Mouse (Mus musculus) liver, embryonic 13.5 days (tissue): Measurements from ENCODE around the gene Nsrp1. TPM values are rescaled to one million over a fixed set of nuclear protein-coding genes. Genes with fewer than 3 reads are reported as not detected.
A peak's percentile ranks its signal among the peaks of the same experiment; 100 is the strongest.

ENCODE experiments used
- ATAC-seq: fragments of 200-750 bp; cut with Nextera tagmentation; 2 replicates; pipeline ENCODE4 v1.8.0; 2017; ENCODE audit warnings: low read depth, mild to moderate bottlenecking, moderate number of reproducible peaks, moderate library complexity
- DNase-seq: peaks from one replicate; pipeline ENCODE4 v3.0.0; 2022
- H3K27ac ChIP-seq: fragments of 300-500 bp; sonication (generic); 2 replicates; pipeline ENCODE4 v1.5.1; 2015; ENCODE audit warnings: moderate library complexity, mild to moderate bottlenecking, inconsistent platforms
- H3K27me3 ChIP-seq: fragments of 300-500 bp; sonication (generic); 2 replicates; pipeline ENCODE4 v1.6.1; 2015; ENCODE audit warnings: mild to moderate bottlenecking, inconsistent platforms
- H3K36me3 ChIP-seq: fragments of 300-500 bp; sonication (generic); 2 replicates; pipeline ENCODE4 v1.6.1; 2015; ENCODE audit warnings: mild to moderate bottlenecking, inconsistent platforms
- H3K4me1 ChIP-seq: fragments of 300-500 bp; sonication (generic); replicated peaks from 2 replicates; pipeline ENCODE4 v1.6.1; 2015; ENCODE audit warnings: inconsistent platforms
- H3K4me2 ChIP-seq: fragments of 300-500 bp; sonication (generic); 2 replicates; pipeline ENCODE4 v1.6.1; 2015; ENCODE audit warnings: inconsistent platforms, mild to moderate bottlenecking, moderate library complexity
- H3K4me3 ChIP-seq: fragments of 300-500 bp; sonication (generic); replicated peaks from 2 replicates; pipeline ENCODE4 v1.5.1; 2015; ENCODE audit warnings: mild to moderate bottlenecking, inconsistent platforms
- H3K9ac ChIP-seq: fragments of 300-500 bp; sonication (generic); 2 replicates; pipeline ENCODE4 v1.6.1; 2015; ENCODE audit warnings: mild to moderate bottlenecking, inconsistent platforms
- H3K9me3 ChIP-seq: fragments of 300-500 bp; sonication (generic); replicated peaks from 2 replicates; pipeline ENCODE4 v1.6.1; 2016; ENCODE audit warnings: inconsistent platforms
- WGBS: fragments of 180-500 bp; shearing (Covaris S2); methylation state at CpG from one replicate; pipeline ENCODE4 v1.1.7; 2015; ENCODE audit not compliant: insufficient replicate concordance; 5-methylcytosine and 5-hydroxymethylcytosine counted together
- microRNA counts: library from miRNA; unstranded; fragments of <30 nt; microRNA quantifications from one replicate; lab custom pipeline; 2016
- microRNA-seq: library from miRNA; unstranded; fragments of <30 nt; microRNA quantifications from one replicate; pipeline ENCODE4, GENCODE M21; 2016
- polyA plus RNA-seq: library from polyadenylated mRNA; unstranded; fragments of >200 nt; fragmentation: Nextera tagmentation; extraction: Ambion mirVana; gene quantifications from 2 replicates; pipeline ENCODE4 v1.2.1, GENCODE M21; 2015

Nsrp1 gene
- polyA plus RNA-seq, 1 experiment from 2014 or later: 31.9 TPM

DNA sequence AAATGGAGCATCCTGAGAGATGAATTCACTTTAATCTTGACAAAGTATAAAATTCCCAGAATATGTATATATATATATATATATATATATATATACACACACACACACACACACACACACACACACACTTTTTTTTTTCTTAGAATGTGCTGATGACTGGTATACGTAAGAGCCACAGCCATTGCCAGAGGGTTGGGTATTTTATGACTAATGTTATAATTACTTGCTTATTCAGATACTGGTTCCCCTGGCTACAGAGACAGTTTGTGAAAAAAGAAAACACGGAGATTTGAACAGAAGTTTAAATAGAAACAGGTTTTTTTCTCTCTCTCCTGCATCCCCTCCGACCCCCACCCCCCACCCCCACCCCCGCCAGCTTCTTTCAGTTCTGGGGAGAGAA lies 72.4 kb downstream of the Nsrp1 start:
- Histone ChIP-seq H3K27me3 (peaks cover 27% of the 10 kb centered on the region), H3K4me3 (no peak overlapping the region), H3K4me2 (no peak overlapping the region), H3K9me3 (no peaks in the 10 kb centered on the region), H3K4me1 (0 out of 2 replicates have a peak, but pooled peaks cover 3% of the 10 kb centered on the region), H3K36me3 (no peaks in the 10 kb centered on the region), H3K27ac (no peak overlapping the region), H3K9ac (no peak overlapping the region)
- ATAC-seq (no peak), DNase-seq (no peak)
- WGBS: 62% methylated on average over 4 of the region's 4 CpGs

DNA sequence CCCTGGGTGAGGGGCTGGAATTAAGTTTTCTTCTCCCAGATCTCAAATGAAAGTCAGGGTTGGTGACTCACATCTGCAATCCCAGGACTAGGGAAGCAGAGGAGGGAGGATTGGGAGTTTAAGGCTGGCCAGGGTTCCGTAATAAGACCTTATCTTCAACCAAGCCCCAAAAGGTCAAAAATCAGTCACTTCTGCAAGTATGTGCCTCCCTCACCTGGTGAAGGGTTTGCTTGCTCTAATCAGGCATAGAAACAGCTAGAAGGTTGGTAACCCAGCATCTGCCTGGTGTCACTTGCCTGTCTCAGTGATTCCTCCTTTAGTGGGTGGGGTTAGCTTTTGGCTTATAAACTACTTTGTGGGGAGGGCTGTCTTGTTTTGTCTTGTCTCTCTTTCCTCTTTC lies 75.9 kb downstream of the Nsrp1 start:
- H3K4me1 ChIP-seq: peaks cover 13% of the 10 kb centered on the region
- no peak overlapping the region for H3K4me3 ChIP-seq
- no peak overlapping the region for H3K9ac ChIP-seq
- no peak overlapping the region for H3K27ac ChIP-seq
- peaks cover 62% of the 10 kb centered on the region for H3K27me3 ChIP-seq
- 45% methylated on average over 1 of the region's 1 CpGs for WGBS
- no peak for DNase-seq
- H3K9me3 ChIP-seq: no peaks in the 10 kb centered on the region
- H3K4me2 ChIP-seq: no peak overlapping the region
- no peaks in the 10 kb centered on the region for H3K36me3 ChIP-seq
- no peak for ATAC-seq

DNA sequence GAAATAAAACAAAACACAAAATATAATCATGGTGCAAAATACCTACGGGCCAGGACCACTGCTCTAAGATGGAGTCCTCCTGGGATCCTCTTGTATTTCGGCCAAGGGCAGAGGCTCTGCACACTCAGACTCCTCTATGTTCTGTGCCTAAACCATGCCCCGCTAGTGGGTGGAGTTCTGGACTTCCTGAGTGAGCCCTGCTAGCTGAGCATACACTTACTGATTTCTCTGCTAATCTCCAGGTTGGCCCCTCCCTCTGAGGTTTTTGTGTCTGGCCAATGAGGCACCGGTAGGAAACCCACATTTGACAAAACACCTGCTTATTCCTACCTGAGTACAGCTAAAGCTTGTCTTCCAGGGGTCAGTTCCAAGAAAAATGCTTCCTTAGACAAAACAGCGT lies 77.5 kb downstream of the Nsrp1 start:
- Histone ChIP-seq H3K4me2 (no peak overlapping the region), H3K4me1 (peaks cover 21% of the 10 kb centered on the region), H3K4me3 (no peak overlapping the region), H3K27me3 (peaks cover 78% of the 10 kb centered on the region), H3K27ac (no peak overlapping the region), H3K36me3 (no peaks in the 10 kb centered on the region), H3K9ac (no peak overlapping the region), H3K9me3 (no peaks in the 10 kb centered on the region)
- 27% methylated on average over 5 of the region's 5 CpGs for WGBS
- no peak for DNase-seq
- ATAC-seq: no peak

DNA sequence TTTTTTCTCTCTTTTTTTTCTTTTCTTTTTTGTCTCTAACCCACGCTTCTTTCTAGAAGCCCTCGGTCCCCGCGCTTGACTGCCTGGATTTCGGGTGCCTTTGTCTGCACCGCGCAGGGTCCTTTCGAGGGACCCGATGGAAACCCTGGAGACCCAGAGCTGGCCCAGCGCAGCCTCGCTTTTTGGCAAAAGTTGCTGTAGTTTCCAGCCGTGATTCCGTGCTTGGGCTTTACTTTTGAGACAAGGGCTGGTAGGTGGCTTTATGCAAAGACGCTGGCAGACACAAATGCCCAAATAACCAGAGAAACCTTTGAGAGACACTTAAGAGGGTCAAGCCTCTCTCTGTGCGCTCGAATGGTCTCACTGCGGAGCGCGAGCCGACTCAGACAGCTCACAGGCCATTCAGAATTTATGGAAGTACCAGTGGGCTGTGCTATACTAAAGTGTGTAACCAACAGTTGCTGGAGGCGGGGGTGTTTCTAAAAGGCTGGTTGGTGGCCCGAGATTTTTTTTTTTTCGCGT lies 79.5 kb downstream of the Nsrp1 start:
- ATAC-seq (no peak), DNase-seq (no peak)
- H3K27me3 ChIP-seq: peaks cover 75% of the 10 kb centered on the region

DNA sequence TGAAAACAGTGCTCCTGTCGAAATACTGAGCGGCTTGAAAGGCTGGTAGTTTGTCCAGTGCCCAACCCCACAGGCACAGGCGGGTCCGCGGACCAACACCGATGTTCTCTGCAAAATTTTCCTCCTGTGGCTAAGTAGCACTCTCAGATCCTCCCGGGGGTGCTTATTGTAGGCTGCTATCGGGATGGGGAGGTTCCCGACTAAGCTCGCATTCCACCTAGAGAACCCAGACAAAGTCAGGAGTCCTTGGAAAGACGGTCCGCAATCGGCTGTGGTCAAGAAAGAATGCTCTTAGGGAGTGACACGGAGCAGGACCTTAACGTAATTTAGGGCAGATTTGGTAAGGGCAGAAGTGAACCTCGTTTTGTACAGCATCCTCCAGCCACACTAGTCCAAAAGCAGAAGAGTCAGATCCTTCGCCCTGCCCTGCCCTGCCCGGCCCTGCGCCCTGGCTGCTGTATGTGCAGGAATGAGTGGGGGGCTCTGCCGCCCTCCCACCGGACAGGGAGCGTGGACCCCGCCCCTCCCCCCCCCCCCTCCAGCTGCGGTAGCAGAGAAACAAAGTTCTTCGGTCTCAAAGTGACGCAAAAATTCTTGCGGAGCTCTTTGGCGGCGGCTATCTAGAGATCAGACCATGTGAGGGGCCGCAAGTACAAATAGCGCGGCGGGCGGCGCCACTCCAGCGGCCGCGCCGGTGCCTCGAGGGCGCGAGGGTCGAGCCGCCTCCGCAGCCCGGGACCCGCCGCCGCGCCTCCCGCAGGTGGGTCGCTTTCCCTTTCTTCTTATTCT lies 80.1 kb downstream of the Nsrp1 start, which contains the start of gene Slc6a4:
Gene Slc6a4 (plus strand): TSS at position 688 of the 789 bp plus-strand sequence.
- no peak for DNase-seq
- no peak within 1 kb of the TSS for H3K9ac ChIP-seq
- WGBS: 2% methylated on average over 52 of the region's 52 CpGs

More for the DNA sequence above, 79.5 kb downstream of the Nsrp1 start:
- peak overlapping the region; percentile 49 for H3K4me3 ChIP-seq
- no peaks in the 10 kb centered on the region for H3K9me3 ChIP-seq
- H3K9ac ChIP-seq: no peak overlapping the region
- H3K4me2 ChIP-seq: peak overlapping the region; percentile 70
- peaks cover 21% of the 10 kb centered on the region for H3K4me1 ChIP-seq
- H3K27ac ChIP-seq: no peak overlapping the region
- WGBS: 12% methylated on average over 24 of the region's 24 CpGs
- H3K36me3 ChIP-seq: no peaks in the 10 kb centered on the region

DNA sequence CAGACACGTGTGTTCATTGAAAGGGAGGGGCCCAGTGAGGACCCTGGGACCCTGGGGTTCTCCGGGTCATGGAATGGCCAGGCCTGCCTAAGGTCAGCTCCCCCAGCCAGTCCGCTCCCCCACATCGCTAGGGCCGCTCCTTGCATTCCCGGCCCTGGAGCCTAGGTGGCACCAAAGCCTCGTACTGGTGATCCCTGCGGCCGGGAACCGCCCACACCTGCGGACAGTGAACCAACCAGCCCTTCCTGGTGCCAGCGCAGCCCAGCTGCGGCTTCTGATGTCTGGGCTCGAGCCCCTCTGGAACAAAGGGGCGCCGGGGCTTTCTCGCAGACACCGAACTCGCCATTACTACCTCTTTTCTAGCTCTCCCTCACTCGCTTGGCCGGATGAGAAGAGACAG lies 80.9 kb downstream of the Nsrp1 start:
- Histone ChIP-seq H3K9me3 (no peaks in the 10 kb centered on the region), H3K27me3 (peaks cover 73% of the 10 kb centered on the region), H3K27ac (no peak overlapping the region), H3K36me3 (no peaks in the 10 kb centered on the region), H3K4me3 (peak overlapping the region; percentile 49), H3K4me2 (peak overlapping the region; percentile 70), H3K9ac (no peak overlapping the region), H3K4me1 (peaks cover 21% of the 10 kb centered on the region)
- DNase-seq (peak; percentile 61), ATAC-seq (peak; percentile 58)
- WGBS: 2% methylated on average over 21 of the region's 21 CpGs

More for the DNA sequence above, 80.1 kb downstream of the Nsrp1 start, which contains the start of gene Slc6a4:
- Histone ChIP-seq H3K4me3 (peak within 1 kb of the TSS; percentile 49), H3K4me2 (peak within 1 kb of the TSS; percentile 70), H3K27ac (no peak within 1 kb of the TSS), H3K36me3 (no peaks in the 10 kb centered on the region), H3K4me1 (peaks cover 21% of the 10 kb centered on the region), H3K27me3 (peaks cover 75% of the 10 kb centered on the region), H3K9me3 (no peaks in the 10 kb centered on the region)
- ATAC-seq: no peak

DNA sequence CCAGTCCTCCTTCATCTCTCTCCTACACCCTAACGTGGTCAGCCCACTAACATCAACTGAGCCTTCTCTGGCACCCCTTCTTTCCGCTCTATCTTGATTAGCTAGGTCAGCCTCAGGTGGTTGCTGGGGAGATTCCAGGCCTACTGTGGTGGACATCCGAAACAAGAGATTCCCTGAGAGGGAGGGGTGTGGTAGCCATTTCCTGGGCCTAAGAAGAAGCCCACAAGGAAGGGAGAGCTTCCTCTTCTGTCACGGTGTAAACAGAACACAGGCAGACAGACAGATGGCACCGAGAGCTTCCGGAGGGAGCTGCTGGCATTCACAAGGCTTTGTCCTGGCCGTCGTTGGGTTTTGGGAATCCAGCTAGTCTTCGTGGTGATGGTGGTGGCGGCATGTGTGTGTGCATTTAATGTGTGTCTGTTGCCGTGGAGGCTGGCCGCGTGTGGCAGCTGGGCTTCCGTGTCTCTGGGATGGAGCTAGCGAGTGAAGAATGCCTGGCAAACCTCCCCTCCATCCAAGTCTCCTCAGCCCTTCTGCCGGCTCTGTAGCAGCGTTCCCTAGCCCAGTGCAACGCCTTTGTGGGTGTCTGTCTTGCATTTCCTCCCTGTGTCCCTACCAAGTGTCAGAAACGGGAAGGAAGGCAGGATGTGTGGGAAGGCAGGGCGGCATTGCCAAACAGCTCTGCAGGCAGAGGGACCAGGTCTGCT lies 82.1 kb downstream of the Nsrp1 start:
- Histone ChIP-seq H3K4me3 (no peak overlapping the region; the same call in 1 of the 2 replicates), H3K9ac (no peak overlapping the region), H3K27ac (no peak overlapping the region), H3K36me3 (no peaks in the 10 kb centered on the region), H3K4me2 (0 out of 2 replicates have a peak overlapping the region, but pooled peaks have one; percentile 10), H3K9me3 (no peaks in the 10 kb centered on the region), H3K4me1 (peaks cover 21% of the 10 kb centered on the region), H3K27me3 (peaks cover 62% of the 10 kb centered on the region)
- ATAC-seq (no peak), DNase-seq (no peak)
- WGBS: 25% methylated on average over 20 of the region's 20 CpGs

MicroRNAs encoded within 50 kb of the gene (microRNA counts, 519-probe panel; counts per million panel counts)
- 4,826 counts per million, percentile 48 among the panel's probes with 10 or more counts for microRNA mmu-miR-423-3p (lab: Ali Mortazavi, UCI)
- 5,004 counts per million, percentile 52 among the panel's probes with 10 or more counts for microRNA mmu-miR-423-5p (lab: Ali Mortazavi, UCI)

Small RNAs within 50 kb of the gene (microRNA-seq; reads per million reads assigned to microRNA genes)
- 12,158 reads per million, percentile 94 among the genes with 10 or more reads in this experiment for gene Mir423

Other genes starting within 250 kb of the Nsrp1 start
- gene Cpd, start 231.4 kb downstream of the Nsrp1 start, polyA plus RNA-seq: 4.8 and 6.3 TPM in 2 replicates
- gene Tmigd1, start 176.3 kb downstream of the Nsrp1 start, polyA plus RNA-seq: not detected in 2 replicates
- gene Blmh, start 153.6 kb downstream of the Nsrp1 start, polyA plus RNA-seq: 61.8 and 66.9 TPM in 2 replicates
- gene Slc6a4, start 79.8 kb downstream of the Nsrp1 start, polyA plus RNA-seq: 2.1 and 2.4 TPM in 2 replicates
- 0.07 and 0.08 TPM in 2 replicates for gene Efcab5, start 110.5 kb upstream of the Nsrp1 start, polyA plus RNA-seq
- 3.5 and 4.6 TPM in 2 replicates for gene Ssh2, start 137.9 kb upstream of the Nsrp1 start, polyA plus RNA-seq